Mouse (Mus musculus) retina, embryonic 14.5 days (tissue): Measurements from ENCODE around the gene Tecpr2.

ENCODE experiments used
- DNase-seq: peaks from one replicate; pipeline ENCODE4 v3.0.0-alpha.2; 2015; ENCODE audit warnings: low spot score

The Tecpr2 gene

DNA sequence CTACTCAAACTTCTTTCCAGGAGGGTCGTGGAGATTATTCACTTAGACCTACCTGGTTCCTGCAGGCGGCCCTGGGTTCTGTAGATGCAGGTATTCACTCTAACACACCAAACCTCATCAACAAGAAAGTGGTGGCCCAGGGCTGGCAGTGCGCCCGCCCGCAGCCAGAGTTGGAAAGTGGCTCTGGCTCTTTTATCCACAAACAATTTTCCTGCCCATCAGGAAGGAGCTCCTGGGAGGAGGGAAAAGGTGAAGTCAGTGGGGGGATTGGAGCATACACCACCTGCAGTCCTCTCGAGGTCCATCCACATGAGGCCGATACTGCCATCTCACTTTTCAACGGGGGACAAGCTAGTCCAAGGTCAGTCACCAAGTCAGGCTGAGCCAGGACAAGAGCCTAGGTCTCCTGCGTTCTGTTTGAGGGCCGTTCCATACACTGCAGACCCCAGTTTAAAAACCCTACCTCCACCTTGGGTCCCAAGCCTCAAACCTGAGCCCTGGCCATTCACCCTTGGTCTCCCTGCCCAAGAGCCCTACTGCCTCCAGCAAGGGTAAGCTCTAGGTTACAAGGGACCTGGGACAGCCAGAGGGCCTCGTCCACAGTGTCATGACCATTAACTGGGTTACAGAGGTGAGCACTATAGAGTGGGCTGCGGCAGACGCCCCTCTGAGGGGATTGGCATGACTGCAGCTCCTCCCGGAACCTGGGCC is 89.0 kb downstream of the Tecpr2 start:
- DNase-seq: no peak

DNA sequence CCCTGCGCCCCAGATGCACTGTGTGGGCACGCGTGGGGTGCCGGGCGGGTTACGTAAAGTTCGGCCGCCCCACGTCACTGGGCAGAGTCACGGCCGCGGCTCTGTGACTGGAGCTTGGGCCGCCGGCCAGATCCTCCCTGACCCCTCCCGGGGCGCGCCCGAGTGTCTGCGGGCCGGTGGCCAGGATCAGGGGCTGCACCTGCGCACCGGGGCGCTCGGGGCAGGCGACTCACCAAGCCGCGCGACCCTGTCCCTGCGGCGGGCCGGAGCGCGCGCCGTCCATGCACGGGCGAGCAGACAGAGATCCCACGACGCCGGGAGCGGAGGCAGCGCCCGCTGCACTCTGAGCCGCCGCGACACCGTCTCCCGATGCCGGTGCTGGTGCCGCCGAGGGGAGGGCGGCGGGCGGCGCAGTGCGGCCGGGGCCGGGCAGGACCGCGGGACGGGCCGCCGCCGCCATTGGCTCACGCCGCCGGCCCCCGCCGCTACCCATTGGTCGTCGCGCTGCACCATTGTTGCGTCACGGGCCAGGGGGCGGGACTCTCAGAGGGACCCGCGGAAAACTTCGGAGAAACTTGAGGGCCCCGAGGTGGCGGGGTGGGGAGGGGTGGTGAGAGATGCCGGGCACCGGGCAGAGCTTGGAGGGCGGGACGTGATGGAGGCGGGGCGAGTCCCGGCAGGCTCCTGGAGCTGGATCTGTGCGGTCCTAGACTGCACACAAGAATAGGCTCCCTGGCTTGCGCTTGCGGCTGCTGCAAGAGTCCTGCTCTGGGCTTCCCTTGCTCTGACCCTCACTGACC is 89.7 kb downstream of the Tecpr2 start, which contains the start of gene Ankrd9:
TSS of gene Ankrd9 (minus strand) at position 434 of the 800 bp plus-strand sequence.
- DNase-seq: peak; percentile 95

DNA sequence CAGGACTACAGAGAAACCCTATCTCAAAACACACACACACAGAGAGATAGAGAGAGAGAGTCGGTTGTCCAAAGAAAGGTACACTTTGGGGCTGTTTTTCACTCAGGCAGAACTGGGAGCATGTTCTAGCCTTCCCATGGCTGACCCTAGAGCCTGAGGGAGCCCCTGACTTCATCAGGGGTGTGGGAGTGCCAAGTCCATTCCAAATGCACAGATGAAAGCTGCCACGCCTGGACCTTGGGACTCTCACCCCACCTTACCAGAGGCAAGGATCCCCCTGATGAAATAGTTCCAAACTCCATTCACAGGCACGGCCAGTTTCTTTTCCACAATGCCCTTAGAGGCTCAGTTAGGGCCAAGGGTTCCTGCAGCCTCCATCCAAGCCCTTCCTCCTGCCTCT is 90.7 kb downstream of the Tecpr2 start:
- DNase-seq: no peak

DNA sequence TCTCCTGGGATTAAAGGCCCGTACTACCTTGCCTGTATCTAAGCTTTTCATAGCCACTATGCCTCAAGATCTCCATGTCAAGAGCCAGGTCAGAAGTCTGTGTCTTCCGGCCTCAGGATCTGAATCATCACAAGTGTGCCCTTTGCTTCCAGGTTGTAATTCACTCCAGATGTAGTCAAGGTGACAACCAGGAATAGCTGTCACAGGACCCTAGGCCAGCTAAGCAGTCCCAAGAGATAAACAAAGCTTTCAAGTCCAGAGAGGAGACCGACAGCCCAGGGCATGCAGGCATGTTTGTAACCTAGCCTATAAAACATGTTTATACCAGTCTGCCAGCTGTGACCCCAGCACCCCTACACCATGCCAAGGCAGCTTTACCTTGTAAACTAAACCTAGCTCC is 92.7 kb downstream of the Tecpr2 start:
- no peak for DNase-seq

DNA sequence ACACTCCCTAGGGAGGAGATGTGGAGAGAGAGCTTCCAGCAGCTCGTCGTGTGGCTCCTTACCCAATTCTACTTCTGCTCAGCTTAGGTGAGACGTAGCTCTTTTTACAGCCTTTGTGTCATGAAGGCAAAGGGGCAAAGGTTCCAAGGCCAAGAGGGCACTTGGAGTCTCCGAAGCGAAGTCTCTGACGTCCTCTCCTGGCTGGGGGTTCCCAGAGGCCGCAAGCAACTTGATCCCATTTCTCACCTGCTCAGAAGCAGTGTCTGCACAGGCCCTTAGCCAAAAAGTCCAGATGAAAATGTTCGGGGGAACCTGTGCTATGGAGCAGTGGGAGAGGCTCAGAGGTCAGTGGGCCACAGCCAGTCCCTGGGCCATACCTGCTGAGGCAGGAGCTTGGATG is 94.0 kb downstream of the Tecpr2 start:
- no peak for DNase-seq

DNA sequence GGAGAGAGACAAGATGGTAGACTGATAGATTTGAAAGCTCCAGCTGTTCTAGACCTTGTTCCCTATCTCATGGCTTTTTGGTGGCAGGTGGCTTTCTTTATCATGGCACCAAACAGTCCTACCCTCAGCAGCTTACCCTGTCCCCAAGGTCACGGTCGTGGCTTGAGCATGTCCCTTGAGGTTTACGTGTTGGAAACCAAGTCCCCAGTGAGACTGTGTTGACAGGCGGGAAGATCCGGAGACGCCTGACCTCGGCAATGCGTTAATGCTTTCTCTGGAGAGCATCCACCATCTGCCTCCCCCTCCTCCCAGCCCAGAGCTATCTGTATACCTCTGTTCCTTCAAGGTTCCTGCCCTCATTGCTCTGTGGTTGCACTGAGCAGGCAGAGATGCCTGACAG is 94.7 kb downstream of the Tecpr2 start:
- no peak for DNase-seq

DNA sequence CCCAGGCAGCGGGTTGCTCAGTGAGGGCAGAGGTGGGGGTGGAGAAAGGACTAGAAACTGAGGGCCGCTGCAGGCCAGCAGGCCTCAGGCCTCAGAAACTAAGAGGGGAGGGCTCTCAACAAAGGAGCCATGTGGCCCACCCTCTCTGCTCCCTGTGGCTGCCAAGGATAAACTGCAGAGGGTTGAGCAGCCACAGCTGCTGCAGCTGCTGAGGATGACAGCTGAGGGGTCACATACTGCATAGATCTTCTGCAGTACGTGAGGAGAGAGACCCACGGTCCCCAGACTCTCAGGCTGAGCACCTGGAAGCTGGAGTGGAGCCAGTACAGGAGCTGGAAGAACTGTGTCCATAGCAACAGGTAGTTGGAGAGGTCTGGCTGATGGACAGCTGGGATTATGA is 95.5 kb downstream of the Tecpr2 start:
- DNase-seq: no peak

DNA sequence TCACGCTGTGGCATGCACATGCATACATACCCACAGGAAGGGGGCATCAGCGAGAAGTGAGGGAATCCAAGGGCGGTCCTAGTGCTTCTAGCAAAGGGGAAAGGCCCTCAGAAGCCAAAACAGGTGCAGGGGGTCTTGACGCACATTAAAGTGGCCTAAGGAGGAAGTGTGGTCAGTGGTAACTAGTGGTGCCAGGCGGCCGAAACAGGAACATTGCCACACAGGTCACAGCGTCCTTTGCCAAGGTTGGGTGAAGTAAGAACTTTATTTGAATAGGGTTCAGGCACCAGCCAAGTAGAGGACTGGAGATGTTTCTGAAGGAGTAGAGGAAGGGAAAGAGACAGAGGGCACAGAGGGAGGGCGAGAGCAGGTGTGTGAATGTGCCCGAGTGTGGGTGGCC is 96.1 kb downstream of the Tecpr2 start:
- no peak for DNase-seq

DNA sequence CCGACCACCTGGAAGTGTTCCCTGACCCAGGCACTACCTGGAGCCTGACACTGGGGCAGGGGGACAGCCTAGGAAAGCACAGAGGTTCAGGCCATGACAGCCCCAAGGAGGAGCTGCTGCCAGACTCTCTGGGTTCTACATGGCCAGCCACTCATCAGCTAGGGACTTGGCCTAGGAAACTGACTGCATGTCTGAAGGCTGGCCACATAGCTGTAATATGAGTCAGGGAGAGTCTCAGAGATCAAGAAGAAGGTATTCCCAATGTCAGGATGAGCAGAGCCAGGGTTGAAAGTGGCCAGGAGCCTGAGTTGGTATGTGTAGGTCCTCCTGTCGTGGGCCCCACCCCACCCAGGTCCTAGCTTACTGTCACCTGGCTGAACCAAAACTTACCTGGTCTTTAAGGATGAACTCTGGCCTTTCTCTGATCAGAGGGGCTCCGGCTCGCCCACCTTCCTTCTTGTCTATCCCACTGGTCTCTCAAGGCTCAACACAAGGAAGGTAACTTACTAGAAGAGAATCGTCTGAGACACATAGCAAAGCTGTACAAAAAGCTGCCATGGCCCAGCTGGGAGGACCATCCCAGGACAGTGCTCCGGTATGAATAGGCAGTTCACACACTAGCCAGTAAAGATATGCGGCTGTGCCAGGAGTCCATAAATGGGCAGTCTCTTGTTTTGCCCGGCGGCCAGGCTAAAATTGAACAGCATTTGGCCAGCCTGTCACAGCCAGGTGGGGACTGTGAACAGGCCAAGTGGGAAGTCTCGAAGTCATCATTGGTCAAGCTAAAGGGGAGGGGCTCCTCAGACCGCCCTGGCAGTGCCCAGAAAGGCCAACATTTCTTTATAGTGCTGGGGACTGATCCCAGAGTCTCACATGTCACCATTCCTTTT is 97.7 kb downstream of the Tecpr2 start:
- no peak for DNase-seq

DNA sequence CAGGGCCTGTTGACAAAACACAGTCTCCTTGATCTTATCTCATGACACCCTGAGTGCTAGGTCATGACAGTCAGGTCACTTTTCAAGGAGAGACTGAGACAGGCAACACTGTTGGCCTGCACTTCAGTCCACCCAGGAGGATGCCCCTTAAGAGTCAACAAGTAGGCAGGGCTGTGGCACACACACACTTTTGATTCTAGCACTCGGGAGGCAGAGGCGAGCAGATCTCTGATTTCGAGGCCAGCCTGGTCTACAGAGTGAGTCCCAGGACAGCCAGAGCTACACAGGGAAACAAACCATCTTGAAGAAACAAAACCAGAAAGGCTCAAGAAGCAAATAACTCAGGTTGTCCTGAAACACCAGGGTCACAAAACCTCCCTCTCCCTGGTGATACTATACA is 100.3 kb downstream of the Tecpr2 start:
- DNase-seq: no peak

DNA sequence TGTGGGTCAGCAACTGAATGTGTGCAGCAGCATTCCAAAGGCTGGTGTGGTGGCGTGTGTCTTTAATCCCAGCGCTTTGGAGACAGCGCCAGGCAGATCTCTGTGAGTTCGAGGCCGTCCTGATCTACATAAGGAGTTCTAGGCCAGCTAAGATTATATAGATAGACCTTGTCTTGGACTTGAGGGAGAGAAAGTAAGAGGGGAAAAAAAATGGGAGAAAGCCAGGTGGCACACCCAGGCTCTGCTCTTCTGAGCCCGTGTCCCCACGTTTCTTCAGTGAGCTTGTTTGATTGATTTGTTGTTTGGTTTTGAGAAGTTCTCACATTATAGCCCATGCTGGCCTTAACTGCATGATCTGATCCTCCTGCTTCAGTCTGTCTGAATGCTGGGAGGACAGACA is 101.4 kb downstream of the Tecpr2 start:
- DNase-seq: no peak

DNA sequence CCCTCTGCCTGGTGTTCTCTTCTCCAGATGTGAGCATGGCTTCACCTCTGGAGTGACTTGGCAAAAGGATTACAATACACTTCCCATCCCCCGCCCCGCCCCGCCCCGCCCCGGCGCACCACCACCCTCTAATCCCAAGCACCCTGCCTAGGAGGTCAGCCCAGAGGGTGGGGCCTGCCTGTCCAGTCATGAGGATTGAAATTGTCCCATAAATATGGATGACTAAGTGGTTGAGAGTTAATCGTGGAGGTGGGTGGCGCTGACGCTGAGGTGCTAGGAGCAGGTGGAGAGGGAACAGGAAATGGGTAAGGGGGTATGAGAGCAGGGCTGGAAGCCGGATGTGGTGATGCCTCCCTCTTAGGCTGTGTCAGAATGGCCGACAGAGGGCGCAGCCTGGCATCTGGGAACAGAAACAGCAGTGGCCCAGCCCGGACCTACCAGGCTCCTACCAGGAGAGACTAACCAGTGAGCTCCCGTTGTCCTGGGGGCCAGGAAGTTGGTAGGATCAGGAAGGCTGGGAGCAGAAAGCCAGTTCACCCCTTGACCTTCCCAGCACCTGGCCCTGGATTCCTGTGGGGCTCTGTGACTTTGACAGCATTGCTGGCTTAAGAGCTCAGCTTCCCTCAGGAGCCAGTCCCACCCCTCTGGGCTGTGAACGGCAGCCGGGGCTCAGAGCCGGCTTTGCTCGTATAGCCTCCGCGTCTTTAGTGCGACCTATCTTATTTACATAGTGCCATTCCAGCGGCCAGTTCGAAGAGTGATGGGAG is 102.5 kb downstream of the Tecpr2 start:
- peak; percentile 89 for DNase-seq

DNA sequence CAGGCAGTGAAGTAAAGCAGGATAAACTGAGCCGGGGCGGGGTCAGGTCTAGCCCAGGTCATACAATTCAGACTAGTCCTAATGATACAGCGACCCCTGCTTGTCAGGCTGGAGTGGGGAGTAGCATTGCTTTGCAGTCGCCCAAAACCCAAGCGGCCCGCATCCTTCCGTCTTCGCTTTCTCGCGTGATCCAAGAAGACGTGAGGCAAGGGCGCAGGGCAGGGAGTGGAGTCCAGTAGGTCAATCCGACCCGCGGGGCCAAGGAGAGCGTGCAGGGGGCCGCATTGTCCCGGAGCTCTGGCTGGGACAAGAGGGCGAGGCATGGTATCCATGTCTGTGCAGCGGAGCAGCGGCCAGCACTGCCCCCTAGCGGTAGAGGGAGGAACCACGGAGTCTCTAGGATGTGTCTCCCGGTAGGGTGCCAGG is 103.1 kb downstream of the Tecpr2 start:
- peak; percentile 95 for DNase-seq

DNA sequence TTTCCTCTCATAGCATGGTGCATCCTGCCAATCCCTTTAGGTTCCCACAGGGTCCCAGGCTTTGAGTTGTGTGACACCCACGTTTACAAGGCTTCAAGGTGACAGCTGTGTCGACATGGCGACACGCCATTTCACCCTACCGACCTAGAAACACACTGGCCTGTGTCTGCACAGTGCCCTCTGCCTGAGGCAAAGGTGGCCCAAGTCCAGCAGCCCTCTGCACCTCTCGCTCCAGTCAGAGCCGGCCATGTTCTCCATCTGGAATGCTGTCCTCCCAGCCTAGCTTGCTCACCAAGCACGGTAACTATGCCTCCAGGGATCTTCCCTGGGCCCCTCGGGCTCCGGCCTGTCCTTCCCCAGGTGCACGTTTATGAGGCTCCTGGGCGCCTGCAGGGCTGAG is 103.7 kb downstream of the Tecpr2 start:
- no peak for DNase-seq

DNA sequence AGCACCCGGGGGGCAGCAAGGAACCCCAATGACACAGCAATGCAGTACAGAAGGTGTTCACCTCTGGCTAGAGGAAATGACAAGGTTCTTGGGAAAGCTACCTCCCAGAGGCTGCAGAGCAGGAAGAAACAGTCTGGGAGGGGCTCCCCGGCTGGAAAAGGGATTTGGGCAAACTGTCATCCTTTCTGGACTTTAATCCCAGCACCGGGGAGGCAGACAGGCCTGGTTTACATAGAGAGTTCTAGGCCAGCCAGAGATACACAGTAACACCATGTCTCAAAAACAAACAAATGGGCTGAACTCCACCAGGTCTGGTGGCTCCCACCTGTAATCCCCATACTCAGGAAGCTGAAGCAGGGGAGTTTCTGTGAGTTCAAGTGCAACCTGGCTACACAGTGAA is 104.2 kb downstream of the Tecpr2 start:
- DNase-seq: no peak

DNA sequence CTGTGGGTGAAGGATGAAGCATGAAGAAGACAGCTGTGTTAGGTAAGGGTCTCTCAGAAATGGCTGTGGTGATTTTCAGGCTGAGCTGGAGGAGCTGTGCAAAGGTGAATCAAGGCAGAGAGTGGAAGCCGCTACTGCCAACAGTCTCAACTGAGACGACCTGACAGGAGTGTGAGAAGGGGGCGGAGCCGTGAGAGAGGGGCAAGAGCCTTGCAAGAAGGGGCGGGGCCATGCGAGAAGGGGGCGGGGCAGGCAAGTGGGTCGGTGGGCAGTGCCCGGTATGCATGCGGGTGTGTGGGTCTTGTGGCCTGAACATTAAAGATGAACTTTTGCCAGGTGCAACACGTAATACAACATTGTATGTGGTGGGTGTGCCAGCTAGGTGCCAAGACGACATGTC is 105.6 kb downstream of the Tecpr2 start:
- no peak for DNase-seq

DNA sequence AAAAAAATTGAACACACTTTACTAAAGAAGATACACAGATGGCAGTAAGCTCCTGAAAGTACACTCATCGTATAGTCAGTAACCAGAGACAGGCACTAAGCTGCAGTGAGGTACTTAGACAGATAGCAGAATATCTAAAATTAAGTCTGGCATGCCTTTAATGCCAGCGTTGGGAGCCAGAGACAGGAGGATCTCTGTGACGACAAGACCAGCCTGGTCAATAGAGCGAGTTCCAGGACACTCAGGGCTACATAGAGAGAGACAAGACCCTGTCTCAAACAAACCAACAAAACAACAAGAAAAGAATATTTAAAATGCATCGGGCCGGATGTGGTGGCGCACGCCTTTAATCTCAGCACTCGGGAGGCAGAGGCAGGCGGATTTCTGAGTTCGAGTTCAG is 109.0 kb downstream of the Tecpr2 start:
- DNase-seq: no peak

DNA sequence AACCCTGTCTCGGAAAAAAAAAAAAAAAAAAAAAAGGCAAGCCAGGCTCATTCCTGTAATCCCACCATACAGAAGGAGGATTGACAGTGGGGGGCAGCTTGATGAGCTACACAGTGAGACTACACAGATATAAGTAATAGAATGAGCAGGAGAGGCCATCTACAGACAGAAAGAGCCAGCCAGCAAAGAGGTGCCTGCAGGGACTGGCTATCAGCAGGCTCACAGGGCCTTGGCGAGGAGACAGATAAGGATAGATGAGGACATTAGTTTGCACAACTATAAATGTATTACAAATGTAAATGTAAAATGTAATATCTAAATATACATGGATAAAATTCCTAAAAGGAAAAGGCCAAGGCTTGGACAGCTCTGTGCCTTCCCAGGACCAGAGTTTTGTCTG is 110.8 kb downstream of the Tecpr2 start:
- DNase-seq: no peak

DNA sequence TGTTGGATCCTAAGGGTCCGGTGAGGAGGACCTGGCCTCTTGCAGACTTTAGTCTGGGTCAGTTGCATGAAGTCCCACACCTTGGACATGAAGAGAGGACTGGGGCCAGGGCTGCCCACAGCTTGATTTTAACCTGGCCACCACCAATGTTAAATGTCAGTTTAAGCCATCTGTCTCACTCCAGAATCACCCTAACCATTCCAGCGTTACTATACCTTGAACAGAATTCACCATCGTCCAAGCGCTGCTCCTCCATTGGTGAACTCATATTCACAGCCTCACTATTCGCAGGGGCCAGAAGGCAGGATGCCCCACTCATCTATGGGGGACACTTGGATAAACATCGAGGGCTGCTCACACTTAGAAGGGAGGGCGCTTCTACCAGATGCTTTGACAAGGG is 111.9 kb downstream of the Tecpr2 start:
- DNase-seq: no peak

DNA sequence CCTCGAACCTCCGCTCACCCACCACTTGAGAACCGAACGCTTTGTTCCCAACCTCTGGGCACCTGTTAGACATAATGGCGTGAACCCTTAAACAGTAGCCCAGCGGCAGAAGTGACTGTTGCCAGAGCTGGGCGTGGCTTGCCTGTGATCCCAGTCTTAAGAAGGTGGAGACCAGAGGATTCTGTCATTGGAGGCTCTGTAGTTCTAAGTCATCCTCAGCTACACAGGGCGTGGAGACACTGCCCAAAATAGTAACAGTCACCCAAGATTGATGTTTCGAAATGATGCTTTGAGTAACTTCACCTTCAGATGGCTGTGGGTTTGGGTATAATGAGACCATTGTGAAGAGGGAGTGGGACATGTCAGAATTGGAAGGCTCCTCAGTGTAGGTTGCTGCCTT is 115.1 kb downstream of the Tecpr2 start:
- DNase-seq: no peak

DNA sequence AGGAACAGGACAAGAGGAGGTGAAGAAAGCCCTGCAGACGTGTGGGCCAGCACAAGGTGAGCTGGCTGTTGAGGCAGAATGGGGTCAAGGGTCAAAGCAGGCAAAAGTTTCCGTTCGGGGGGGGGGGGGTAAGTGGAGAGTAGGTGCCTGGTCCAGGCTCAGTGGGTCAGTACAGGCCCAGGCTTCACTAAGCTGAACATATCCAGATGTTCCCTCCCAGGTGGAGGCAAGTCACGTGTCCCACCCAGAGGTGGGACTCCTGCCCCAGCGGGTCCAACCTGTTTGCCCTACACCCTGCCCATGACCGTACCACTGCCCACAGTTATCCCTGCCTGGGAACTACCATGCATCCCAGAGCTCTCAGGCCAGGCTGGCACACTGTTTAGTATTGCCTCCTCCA is 116.7 kb downstream of the Tecpr2 start:
- no peak for DNase-seq

DNA sequence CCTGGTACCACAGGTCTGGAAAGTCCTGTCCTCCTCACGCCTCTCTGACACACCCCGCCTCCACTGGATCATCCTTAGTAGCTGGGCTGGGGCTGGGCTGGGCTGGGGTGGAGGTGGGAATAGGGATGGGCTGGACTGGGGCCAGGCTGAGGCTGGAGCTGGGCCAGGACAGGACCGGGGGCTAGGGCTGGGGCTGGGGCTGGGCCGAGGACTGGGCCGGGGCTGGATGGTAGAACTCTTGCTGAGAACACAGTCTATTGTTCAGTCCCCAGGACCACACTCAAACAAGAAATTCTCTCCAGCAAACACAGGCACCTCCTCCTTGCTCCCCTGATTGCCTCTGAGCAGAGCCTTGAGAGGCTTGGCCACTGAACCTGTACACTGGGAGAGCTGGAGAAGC is 117.3 kb downstream of the Tecpr2 start:
- DNase-seq: no peak
